Mouse (Mus musculus) T-cell, adult 66 days (primary cell): ENCODE measurements around the gene Tubgcp5. TPM values are rescaled to one million over a fixed set of nuclear protein-coding genes. Genes with fewer than 3 reads are reported as not detected.

Experiments
- total RNA-seq, 2 experiments: library from RNA; stranded (reverse); gene quantifications; 3 replicates in 1 of 2; 4 replicates in 1 of 2; pipeline ENCODE4 v1.2.4; 2023

Gene Tubgcp5
- 10 to 100 TPM; 30.2 to 35.3 TPM for total RNA-seq

GRCm38 (mm10) chr7:55793952-55794603 is at the start of gene Tubgcp5:
Gene Tubgcp5, plus strand, starts transcription at chr7:55794154.

GRCm38 (mm10) chr7:55767926-55768325 is 26.0 kb upstream of the Tubgcp5 start, which contains the start of gene Siglech:
Gene Siglech, plus strand, starts transcription at chr7:55768178.

GRCm38 (mm10) chr7:55841445-55841844 is 47.5 kb downstream of the Tubgcp5 start, which contains the start of gene Cyfip1:
Gene Cyfip1, plus strand, starts transcription at chr7:55841745.

Other genes with a start within 250 kb of the Tubgcp5 start
- gene Siglech, start 26.0 kb upstream of the Tubgcp5 start, total RNA-seq, result 1 to 10 TPM; 2.6 to 5.1 TPM
- gene Cyfip1, start 47.6 kb downstream of the Tubgcp5 start, total RNA-seq, result 10 to 100 TPM; 13.5 to 17.0 TPM
- gene Nipa2, start 168.3 kb downstream of the Tubgcp5 start, total RNA-seq, result 10 to 100 TPM; 27.0 to 38.5 TPM
- 1 to 10 TPM; 1.6 TPM for gene Nipa1, start 225.8 kb downstream of the Tubgcp5 start, total RNA-seq